In genomic region chr9:21425556-21425945, GRCm38 (mm10) we compare ENCODE assay signal across 8 mouse cellular contexts. TPM values are rescaled to one million over a fixed set of nuclear protein-coding genes. Genes with fewer than 3 reads are reported as not detected.
DNase-seq lines count a peak whose midpoint lies in the region; ATAC-seq and TF ChIP-seq lines count a peak whose summit lies in the region.

No protein-coding gene starts in this region.

- no peak for TF ChIP-seq CTCF in ES-Bruce4 (IDR thresholded peaks at IDR 0.05; ENCODE audit: low read depth, low read length)
- no peak for TF ChIP-seq CTCF in liver, adult 2 months (IDR thresholded peaks at IDR 0.05; ENCODE audit: low read depth, low read length)

- TF ChIP-seq EP300 in ES-Bruce4 (IDR thresholded peaks at IDR 0.05; ENCODE audit: insufficient read depth, low read depth, low read length) = no peak

- 3% methylated on average over 6 of the region's 6 CpGs for WGBS in heart, embryonic 10.5 days
- WGBS in liver, adult 2 months = 0% methylated on average over 6 of the region's 6 CpGs

- H3K9me3 ChIP-seq in heart, embryonic 10.5 days = no peaks in the 10 kb centered on the region
- H3K9me3 ChIP-seq in ES-Bruce4 (replicated peaks; ENCODE audit: control insufficient read depth, insufficient read depth, low read length, poor library complexity, severe bottlenecking) = no peaks in the 10 kb centered on the region

- ATAC-seq in erythroblast, adult 5-6 weeks (replicated peaks; ENCODE audit: low FRiP score, poor library complexity, severe bottlenecking) = peak; percentile 40

- peaks cover 28% of the 10 kb centered on the region for H3K4me1 ChIP-seq in heart, embryonic 10.5 days
- no peaks in the 10 kb centered on the region for H3K4me1 ChIP-seq in ES-Bruce4 (ENCODE audit: control insufficient read depth, insufficient read depth, low read length)
- peaks cover 29% of the 10 kb centered on the region for H3K4me1 ChIP-seq in liver, adult 2 months (ENCODE audit: control insufficient read depth, insufficient read depth, low read length)

- peaks cover 18% of the 10 kb centered on the region for H3K36me3 ChIP-seq in heart, embryonic 10.5 days
- no peaks in the 10 kb centered on the region for H3K36me3 ChIP-seq in ES-Bruce4 (ENCODE audit: control insufficient read depth, insufficient read depth, low read length, poor library complexity, severe bottlenecking)
- no peaks in the 10 kb centered on the region for H3K36me3 ChIP-seq in liver, adult 2 months (ENCODE audit: control insufficient read depth, insufficient read depth, low read length)

- peak overlapping the region; percentile 85 for H3K27ac ChIP-seq in heart, embryonic 10.5 days
- no peak overlapping the region for H3K27ac ChIP-seq in ES-Bruce4 (ENCODE audit: insufficient read depth, low read length)
- peak overlapping the region; percentile 50 for H3K27ac ChIP-seq in liver, adult 2 months (replicated peaks; ENCODE audit: insufficient read depth, low read depth, low read length)

- intact Hi-C loops in heart, postnatal 25 days (cut with DNase I) = loop anchor here (2.0 kb wide), 1 partner anchor 43 kb away; no protein-coding TSS in a partner anchor
- intact Hi-C loops in left cerebral cortex, postnatal 10 days (cut with DNase I) = loop anchor here (5.0 kb wide), 1 partner anchor 37 kb away; no protein-coding TSS in a partner anchor

- H3K27me3 ChIP-seq in heart, embryonic 10.5 days (ENCODE audit: insufficient read depth, poor library complexity, severe bottlenecking) = no peaks in the 10 kb centered on the region
- H3K27me3 ChIP-seq in ES-Bruce4 (ENCODE audit: control insufficient read depth, insufficient read depth, low read length, poor library complexity, severe bottlenecking) = no peaks in the 10 kb centered on the region
- no peaks in the 10 kb centered on the region for H3K27me3 ChIP-seq in liver, adult 2 months (ENCODE audit: control insufficient read depth, insufficient read depth, low read length)

- peaks cover 46% of the 10 kb centered on the region for H3K79me2 ChIP-seq in liver, adult 2 months (ENCODE audit: control insufficient read depth, insufficient read depth, low read length)

- no peak for DNase-seq in heart, embryonic 10.5 days (ENCODE audit: low spot score)
- no peak for DNase-seq in heart, postnatal 25 days (ENCODE audit: low spot score)
- DNase-seq in liver, adult 2 months (ENCODE audit: extremely low read depth, low read depth, low spot score) = no peak
- DNase-seq in T-cell, adult 2 months (ENCODE audit: low spot score) = no peak
- DNase-seq in left cerebral cortex, postnatal 10 days (ENCODE audit: extremely low spot score in 1 of 2, low spot score in 2 of 2) = no peak
- no peak for DNase-seq in adrenal gland, postnatal 10 days

- no peak for TF ChIP-seq POLR2A in ES-Bruce4 (IDR thresholded peaks at IDR 0.05; ENCODE audit: insufficient read depth, low read length)
- TF ChIP-seq POLR2A in liver, adult 2 months (IDR thresholded peaks at IDR 0.05; ENCODE audit: extremely low read depth, insufficient read depth, low read length) = no peak

- peak overlapping the region; percentile 77 for H3K4me3 ChIP-seq in heart, embryonic 10.5 days
- H3K4me3 ChIP-seq in ES-Bruce4 (ENCODE audit: low read depth, low read length) = peak overlapping the region; percentile 77
- H3K4me3 ChIP-seq in liver, adult 2 months (ENCODE audit: insufficient read depth, low read depth, low read length) = peak overlapping the region; percentile 80

- peak overlapping the region; percentile 93 for H3K9ac ChIP-seq in ES-Bruce4 (ENCODE audit: low read depth, poor library complexity, severe bottlenecking)
- H3K9ac ChIP-seq in liver, adult 2 months (ENCODE audit: low read depth, low read length) = peak overlapping the region; percentile 80

RNA-seq across cellular contexts. Expression of gene Dnm2, which starts 0.8 kb away (rescaled TPM):
- 81.6 and 92.1 TPM in 2 replicates for polyA plus RNA-seq in heart, embryonic 10.5 days (2016; fragmentation: Nextera tagmentation; extraction: Ambion mirVana)
- 10 to 100 TPM; 66.2 to 74.4 TPM for total RNA-seq in heart, postnatal 25 days (2021)
- polyA plus RNA-seq in ES-Bruce4 (2011; ENCODE audit: insufficient read depth, insufficient read length, low read depth, missing spikeins) = 86.2 and 88.6 TPM in 2 replicates
- 40.5 and 46.4 TPM in 2 replicates for total RNA-seq in erythroblast, adult 5-6 weeks (2015; ENCODE audit: low replicate concordance)
- total RNA-seq in erythroblast, adult 5-6 weeks (2017; ENCODE audit: low replicate concordance) = 72.2 and 100 TPM in 2 replicates
- total RNA-seq in liver, adult 2 months (2014; rRNA removed) = 28.9 and 32.3 TPM in 2 replicates
- 57.3 and 74.4 TPM in 2 replicates for polyA plus RNA-seq in liver, adult 2 months (2012; rRNA removed)
- 10 to 100 TPM; 60.1 to 66.9 TPM for total RNA-seq in left cerebral cortex, postnatal 10 days (2021)
- 10 to 100 TPM; 79.1 to 94.7 TPM for total RNA-seq in adrenal gland, postnatal 10 days (2021)

RNA-seq across cellular contexts. Expression of gene Qtrt1, which starts 13.9 kb away (rescaled TPM):
- 38.9 and 51.3 TPM in 2 replicates for polyA plus RNA-seq in heart, embryonic 10.5 days (2016; fragmentation: Nextera tagmentation; extraction: Ambion mirVana)
- total RNA-seq in heart, postnatal 25 days (2021) = 10 to 100 TPM in 1 of 2 experiments, 1 to 10 TPM in 1; 7.1 to 10.0 TPM
- 40.0 and 48.2 TPM in 2 replicates for polyA plus RNA-seq in ES-Bruce4 (2011; ENCODE audit: insufficient read depth, insufficient read length, low read depth, missing spikeins)
- 1.7 and 8.8 TPM in 2 replicates for total RNA-seq in erythroblast, adult 5-6 weeks (2015; ENCODE audit: low replicate concordance)
- total RNA-seq in erythroblast, adult 5-6 weeks (2017; ENCODE audit: low replicate concordance) = 1.4 and 5.1 TPM in 2 replicates
- 5.6 TPM in 2 replicates for total RNA-seq in liver, adult 2 months (2014; rRNA removed)
- polyA plus RNA-seq in liver, adult 2 months (2012; rRNA removed) = 8.3 and 15.7 TPM in 2 replicates
- 10 to 100 TPM; 33.2 to 35.1 TPM for total RNA-seq in left cerebral cortex, postnatal 10 days (2021)
- total RNA-seq in adrenal gland, postnatal 10 days (2021) = 10 to 100 TPM; 14.8 to 21.1 TPM

RNA-seq across cellular contexts. Expression of gene Ilf3, which starts 57.9 kb away (rescaled TPM):
- polyA plus RNA-seq in heart, embryonic 10.5 days (2016; fragmentation: Nextera tagmentation; extraction: Ambion mirVana) = 166 and 197 TPM in 2 replicates
- total RNA-seq in heart, postnatal 25 days (2021) = 10 to 100 TPM; 25.9 to 29.6 TPM
- 196 and 209 TPM in 2 replicates for polyA plus RNA-seq in ES-Bruce4 (2011; ENCODE audit: insufficient read depth, insufficient read length, low read depth, missing spikeins)
- 12.5 and 15.2 TPM in 2 replicates for total RNA-seq in erythroblast, adult 5-6 weeks (2015; ENCODE audit: low replicate concordance)
- total RNA-seq in erythroblast, adult 5-6 weeks (2017; ENCODE audit: low replicate concordance) = 14.2 and 16.5 TPM in 2 replicates
- 9.5 and 13.0 TPM in 2 replicates for total RNA-seq in liver, adult 2 months (2014; rRNA removed)
- 9.1 and 13.5 TPM in 2 replicates for polyA plus RNA-seq in liver, adult 2 months (2012; rRNA removed)
- 10 to 100 TPM; 88.4 to 89.2 TPM for total RNA-seq in left cerebral cortex, postnatal 10 days (2021)
- total RNA-seq in adrenal gland, postnatal 10 days (2021) = 10 to 100 TPM; 54.4 to 67.4 TPM
